Comparison of ENCODE assay signal across 8 mouse cellular contexts in genomic region chr2:84838993-84839980, GRCm38 (mm10). TPM values are rescaled to one million over a fixed set of nuclear protein-coding genes. Genes with fewer than 3 reads are reported as not detected.
DNase-seq lines count a peak whose midpoint lies in the region; ATAC-seq and TF ChIP-seq lines count a peak whose summit lies in the region.

No protein-coding gene starts in this region.

- H3K36me3 ChIP-seq in intestine, postnatal 0 days (ENCODE audit: control insufficient read depth, insufficient read depth), result no peaks in the 10 kb centered on the region
- H3K36me3 ChIP-seq in stomach, embryonic 14.5 days (ENCODE audit: control insufficient read depth, insufficient read depth, low read length), result no peaks in the 10 kb centered on the region

- no peaks in the 10 kb centered on the region for H3K27me3 ChIP-seq in intestine, postnatal 0 days (replicated peaks; ENCODE audit: control insufficient read depth, insufficient read depth, low read length)
- H3K27me3 ChIP-seq in stomach, embryonic 14.5 days (ENCODE audit: control insufficient read depth, insufficient read depth, low read length), result no peaks in the 10 kb centered on the region

- peak overlapping the region; percentile 98 for H3K4me2 ChIP-seq in intestine, postnatal 0 days (replicated peaks; ENCODE audit: low read depth)
- H3K4me2 ChIP-seq in stomach, embryonic 14.5 days (replicated peaks; ENCODE audit: low read depth, low read length), result peak overlapping the region; percentile 96

- DNase-seq in gastrocnemius, adult 8-10 months (ENCODE audit: low spot score in 2 of 2), result peak; percentile 66 to 71
- no peak for DNase-seq in layer of hippocampus, postnatal 10 days (ENCODE audit: low spot score in 2 of 2)
- DNase-seq in left cerebral cortex, adult 18-20 months (ENCODE audit: low spot score in 2 of 2), result no peak

- no peak for TF ChIP-seq POLR2A in bone marrow macrophage, adult 2 months (IDR thresholded peaks at IDR 0.05; ENCODE audit: borderline replicate concordance, low read depth, low read length)

- ATAC-seq in CD4-positive, CD25-positive, alpha-beta regulatory T cell, adult 4 months, result peak; percentile 12
- 0 out of 2 replicates have a peak, but pooled peaks have one; percentile 17 for ATAC-seq in intestine, postnatal 0 days
- ATAC-seq in megakaryocyte-erythroid progenitor cell, adult 5-6 weeks (replicated peaks; ENCODE audit: low FRiP score, low TSS enrichment, poor library complexity, severe bottlenecking), result 0 out of 2 replicates have a peak, but pooled peaks have one; percentile 12
- ATAC-seq in stomach, embryonic 14.5 days (ENCODE audit: insufficient number of reproducible peaks, insufficient read depth, low FRiP score, low read depth), result peak; percentile 44; the same call in 1 of the 2 replicates

- 2% methylated on average over 47 of the region's 47 CpGs for WGBS in intestine, postnatal 0 days
- WGBS in stomach, embryonic 14.5 days, result 1% methylated on average over 46 of the region's 47 CpGs

- no peaks in the 10 kb centered on the region for H3K9me3 ChIP-seq in intestine, postnatal 0 days (ENCODE audit: control insufficient read depth)
- H3K9me3 ChIP-seq in stomach, embryonic 14.5 days (ENCODE audit: control insufficient read depth, low read depth, low read length), result no peaks in the 10 kb centered on the region

- no peak for TF ChIP-seq CTCF in bone marrow macrophage, adult 2 months (IDR thresholded peaks at IDR 0.05; ENCODE audit: low read depth, low read length)
- no peak for TF ChIP-seq CTCF in intestine, postnatal 0 days (IDR thresholded peaks at IDR 0.05; ENCODE audit: low read depth)

- H3K27ac ChIP-seq in bone marrow macrophage, adult 2 months (ENCODE audit: insufficient read depth, low read depth, low read length), result no peak overlapping the region
- H3K27ac ChIP-seq in intestine, postnatal 0 days (ENCODE audit: low read depth, low read length), result peak overlapping the region; percentile 15; the same call in 1 of the 2 replicates
- H3K27ac ChIP-seq in stomach, embryonic 14.5 days (ENCODE audit: low read length), result peak overlapping the region; percentile 92

- H3K4me3 ChIP-seq in bone marrow macrophage, adult 2 months (ENCODE audit: insufficient read depth, low read length), result peak overlapping the region; percentile 26; the same call in 1 of the 2 replicates
- peak overlapping the region; percentile 48 for H3K4me3 ChIP-seq in intestine, postnatal 0 days (ENCODE audit: low read depth, low read length)
- H3K4me3 ChIP-seq in stomach, embryonic 14.5 days (ENCODE audit: low read depth, low read length), result peak overlapping the region; percentile 58

- H3K9ac ChIP-seq in intestine, postnatal 0 days (ENCODE audit: low read depth, low read length), result peak overlapping the region; percentile 48
- H3K9ac ChIP-seq in stomach, embryonic 14.5 days (replicated peaks; ENCODE audit: low read depth, low read length), result peak overlapping the region; percentile 74

- H3K4me1 ChIP-seq in bone marrow macrophage, adult 2 months (ENCODE audit: control insufficient read depth, insufficient read depth, low read length), result no peaks in the 10 kb centered on the region
- no peaks in the 10 kb centered on the region for H3K4me1 ChIP-seq in intestine, postnatal 0 days (replicated peaks; ENCODE audit: control insufficient read depth, insufficient read depth, low read length)
- peaks cover 16% of the 10 kb centered on the region; the same call in 1 of the 2 replicates for H3K4me1 ChIP-seq in stomach, embryonic 14.5 days (ENCODE audit: control insufficient read depth, insufficient read depth, low read length)

RNA-seq across cellular contexts. Expression of gene Slc43a1, which starts 0.6 kb away (rescaled TPM):
- polyA plus RNA-seq in CD4-positive, CD25-positive, alpha-beta regulatory T cell, adult 4 months (2017; shearing (Covaris generic)), result 1 to 10 TPM; 3.8 to 4.7 TPM
- not detected in 2 replicates for polyA plus RNA-seq in bone marrow macrophage, adult 2 months (2012; ENCODE audit: insufficient read depth, insufficient read length, missing spikeins)
- total RNA-seq in gastrocnemius, adult 8-10 months (2022), result 10 to 100 TPM in 3 of 4 experiments, 1 to 10 TPM in 1; 8.0 to 28.2 (median 14.4) TPM
- 3.6 and 4.1 TPM in 2 replicates for polyA plus RNA-seq in intestine, postnatal 0 days (2015; fragmentation: Nextera tagmentation; extraction: Ambion mirVana)
- 96.3 and 117 TPM in 2 replicates for total RNA-seq in megakaryocyte-erythroid progenitor cell, adult 5-6 weeks (2014; fragmentation: Nextera tagmentation)
- total RNA-seq in megakaryocyte-erythroid progenitor cell, adult 5-6 weeks (2017), result 40.1 and 70.3 TPM in 2 replicates
- 19.8 and 21.1 TPM in 2 replicates for polyA plus RNA-seq in stomach, embryonic 14.5 days (2014; fragmentation: Nextera tagmentation; extraction: Ambion mirVana)
- under 1 TPM; 0.27 to 0.75 TPM for total RNA-seq in layer of hippocampus, postnatal 10 days (2021)
- total RNA-seq in left cerebral cortex, adult 18-20 months (2021), result under 1 TPM; 0.21 to 0.23 TPM

RNA-seq across cellular contexts. Expression of gene Timm10, which starts 12.5 kb away (rescaled TPM):
- polyA plus RNA-seq in CD4-positive, CD25-positive, alpha-beta regulatory T cell, adult 4 months (2017; shearing (Covaris generic)), result 10 to 100 TPM; 34.7 to 40.8 TPM
- polyA plus RNA-seq in bone marrow macrophage, adult 2 months (2012; ENCODE audit: insufficient read depth, insufficient read length, missing spikeins), result 20.7 TPM in 2 replicates
- 10 to 100 TPM; 37.9 to 51.4 (median 45.5) TPM for total RNA-seq in gastrocnemius, adult 8-10 months (2022)
- polyA plus RNA-seq in intestine, postnatal 0 days (2015; fragmentation: Nextera tagmentation; extraction: Ambion mirVana), result 51.9 and 59.2 TPM in 2 replicates
- total RNA-seq in megakaryocyte-erythroid progenitor cell, adult 5-6 weeks (2014; fragmentation: Nextera tagmentation), result 91.6 and 94.6 TPM in 2 replicates
- total RNA-seq in megakaryocyte-erythroid progenitor cell, adult 5-6 weeks (2017), result 48.9 and 88.0 TPM in 2 replicates
- 50.2 and 60.2 TPM in 2 replicates for polyA plus RNA-seq in stomach, embryonic 14.5 days (2014; fragmentation: Nextera tagmentation; extraction: Ambion mirVana)
- 10 to 100 TPM; 58.7 to 64.2 TPM for total RNA-seq in layer of hippocampus, postnatal 10 days (2021)
- 10 to 100 TPM; 46.9 to 57.8 TPM for total RNA-seq in left cerebral cortex, adult 18-20 months (2021)

RNA-seq across cellular contexts. Expression of gene Smtnl1, which starts 16.8 kb away (rescaled TPM):
- not detected for polyA plus RNA-seq in CD4-positive, CD25-positive, alpha-beta regulatory T cell, adult 4 months (2017; shearing (Covaris generic))
- polyA plus RNA-seq in bone marrow macrophage, adult 2 months (2012; ENCODE audit: insufficient read depth, insufficient read length, missing spikeins), result not detected in 2 replicates
- total RNA-seq in gastrocnemius, adult 8-10 months (2022), result 10 to 100 TPM; 46.3 to 63.9 (median 59.0) TPM
- polyA plus RNA-seq in intestine, postnatal 0 days (2015; fragmentation: Nextera tagmentation; extraction: Ambion mirVana), result 0.46 and 0.81 TPM in 2 replicates
- not detected in 2 replicates for total RNA-seq in megakaryocyte-erythroid progenitor cell, adult 5-6 weeks (2014; fragmentation: Nextera tagmentation)
- not detected in 2 replicates for total RNA-seq in megakaryocyte-erythroid progenitor cell, adult 5-6 weeks (2017)
- polyA plus RNA-seq in stomach, embryonic 14.5 days (2014; fragmentation: Nextera tagmentation; extraction: Ambion mirVana), result not detected in 2 replicates
- total RNA-seq in layer of hippocampus, postnatal 10 days (2021), result not detected
- total RNA-seq in left cerebral cortex, adult 18-20 months (2021), result not detected

RNA-seq across cellular contexts. Expression of gene Ube2l6, which starts 40.7 kb away (rescaled TPM):
- 100 to 1,000 TPM in 1 of 2 experiments, 10 to 100 TPM in 1; 89.3 to 121 TPM for polyA plus RNA-seq in CD4-positive, CD25-positive, alpha-beta regulatory T cell, adult 4 months (2017; shearing (Covaris generic))
- 107 and 110 TPM in 2 replicates for polyA plus RNA-seq in bone marrow macrophage, adult 2 months (2012; ENCODE audit: insufficient read depth, insufficient read length, missing spikeins)
- total RNA-seq in gastrocnemius, adult 8-10 months (2022), result 1 to 10 TPM; 1.5 to 3.5 (median 2.3) TPM
- polyA plus RNA-seq in intestine, postnatal 0 days (2015; fragmentation: Nextera tagmentation; extraction: Ambion mirVana), result 115 and 117 TPM in 2 replicates
- total RNA-seq in megakaryocyte-erythroid progenitor cell, adult 5-6 weeks (2014; fragmentation: Nextera tagmentation), result 37.2 and 56.9 TPM in 2 replicates
- total RNA-seq in megakaryocyte-erythroid progenitor cell, adult 5-6 weeks (2017), result 35.3 and 56.3 TPM in 2 replicates
- polyA plus RNA-seq in stomach, embryonic 14.5 days (2014; fragmentation: Nextera tagmentation; extraction: Ambion mirVana), result 36.2 and 38.0 TPM in 2 replicates
- total RNA-seq in layer of hippocampus, postnatal 10 days (2021), result 1 to 10 TPM; 7.9 to 8.5 TPM
- total RNA-seq in left cerebral cortex, adult 18-20 months (2021), result 1 to 10 TPM; 8.2 to 8.5 TPM

RNA-seq across cellular contexts. Expression of gene Rtn4rl2, which starts 47.2 kb away (rescaled TPM):
- not detected for polyA plus RNA-seq in CD4-positive, CD25-positive, alpha-beta regulatory T cell, adult 4 months (2017; shearing (Covaris generic))
- not detected in 2 replicates for polyA plus RNA-seq in bone marrow macrophage, adult 2 months (2012; ENCODE audit: insufficient read depth, insufficient read length, missing spikeins)
- under 1 TPM in 3 of 4 experiments, not detected in 1; 0.19 to 0.62 (median 0.43) TPM for total RNA-seq in gastrocnemius, adult 8-10 months (2022)
- polyA plus RNA-seq in intestine, postnatal 0 days (2015; fragmentation: Nextera tagmentation; extraction: Ambion mirVana), result 0.98 and 1.0 TPM in 2 replicates
- not detected in 2 replicates for total RNA-seq in megakaryocyte-erythroid progenitor cell, adult 5-6 weeks (2014; fragmentation: Nextera tagmentation)
- not detected in 2 replicates for total RNA-seq in megakaryocyte-erythroid progenitor cell, adult 5-6 weeks (2017)
- polyA plus RNA-seq in stomach, embryonic 14.5 days (2014; fragmentation: Nextera tagmentation; extraction: Ambion mirVana), result 0.59 and 0.74 TPM in 2 replicates
- total RNA-seq in layer of hippocampus, postnatal 10 days (2021), result 100 to 1,000 TPM; 108 to 116 TPM
- 10 to 100 TPM; 91.9 to 95.9 TPM for total RNA-seq in left cerebral cortex, adult 18-20 months (2021)

Comparison
In these comparisons a context has a peak if more than half of its experiments do, and no peak if none do; other contexts are left out.
1. DNase-seq: peak in gastrocnemius, adult 8-10 months (2 of 2); none in layer of hippocampus, postnatal 10 days (0 of 2) and left cerebral cortex, adult 18-20 months (0 of 2).
2. RNA of gene Slc43a1, which starts 0.6 kb away (total RNA-seq): 40.1 to 117 TPM in megakaryocyte-erythroid progenitor cell, adult 5-6 weeks and 8.0 to 28.2 TPM in gastrocnemius, adult 8-10 months; 0.27 to 0.75 TPM in layer of hippocampus, postnatal 10 days and 0.21 to 0.23 TPM in left cerebral cortex, adult 18-20 months; every median in the first group is over 4 times any median in the second.
3. RNA of gene Smtnl1, which starts 16.8 kb away (total RNA-seq): 46.3 to 63.9 TPM in gastrocnemius, adult 8-10 months; not detected in megakaryocyte-erythroid progenitor cell, adult 5-6 weeks, not detected in layer of hippocampus, postnatal 10 days and not detected in left cerebral cortex, adult 18-20 months; every median in the first group is over 10 times any median in the second.
4. Peak in every context shown above with its lines, with median percentiles within 50 percentile points of each other: ATAC-seq and H3K4me3 ChIP-seq.